Mouse (Mus musculus) kidney, adult 8-10 months (tissue): Measurements from ENCODE around the gene Rgs2.

ENCODE experiments used
- DNase-seq, 2 experiments: peaks; one replicate each; pipeline ENCODE4 v3.0.0; 2022

Gene Rgs2

DNA sequence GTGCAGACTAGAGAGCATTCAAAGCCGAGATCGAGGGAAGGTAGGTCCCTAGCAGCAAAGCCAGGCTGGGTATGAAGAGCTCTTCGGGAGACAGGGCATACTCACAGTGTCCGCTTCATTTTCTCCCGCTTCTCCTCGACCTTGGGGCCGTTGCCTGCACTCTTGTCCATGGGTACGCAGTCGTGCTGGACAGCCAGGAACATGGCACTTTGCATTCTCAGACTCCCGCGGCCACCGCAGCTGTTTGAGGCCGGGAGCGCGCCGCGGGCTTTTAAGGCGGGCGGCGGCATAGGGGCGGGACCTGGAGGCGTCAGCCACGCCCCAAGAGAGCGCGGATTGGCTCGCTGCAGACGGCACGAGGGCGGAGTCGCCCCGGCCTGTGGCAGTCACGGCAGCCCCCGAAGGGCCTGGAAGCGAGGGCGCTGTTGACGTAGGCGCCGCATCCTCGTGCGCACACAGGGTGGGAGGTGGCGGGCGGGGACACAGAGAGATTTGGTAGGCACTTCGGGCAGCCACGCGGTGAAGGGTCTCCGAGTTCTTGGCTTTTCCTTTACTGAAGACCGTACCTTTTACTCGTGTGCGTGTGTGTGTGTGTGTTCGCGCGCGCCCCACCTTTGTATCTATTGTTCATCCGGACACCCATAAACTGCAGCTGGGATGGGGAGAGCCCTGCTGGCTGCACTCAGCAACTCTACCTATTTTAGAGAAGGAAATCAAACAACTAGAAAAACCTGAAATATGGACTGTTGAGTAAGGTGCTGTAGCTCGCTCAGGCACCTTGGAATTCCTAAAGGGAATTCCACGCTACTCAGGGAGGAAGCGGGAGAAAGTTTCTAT, at the start of gene Rgs2:
Gene Rgs2 (minus strand): TSS at position 258 of the 837 bp plus-strand sequence.
- peak; percentile 91 to 93 for DNase-seq

DNA sequence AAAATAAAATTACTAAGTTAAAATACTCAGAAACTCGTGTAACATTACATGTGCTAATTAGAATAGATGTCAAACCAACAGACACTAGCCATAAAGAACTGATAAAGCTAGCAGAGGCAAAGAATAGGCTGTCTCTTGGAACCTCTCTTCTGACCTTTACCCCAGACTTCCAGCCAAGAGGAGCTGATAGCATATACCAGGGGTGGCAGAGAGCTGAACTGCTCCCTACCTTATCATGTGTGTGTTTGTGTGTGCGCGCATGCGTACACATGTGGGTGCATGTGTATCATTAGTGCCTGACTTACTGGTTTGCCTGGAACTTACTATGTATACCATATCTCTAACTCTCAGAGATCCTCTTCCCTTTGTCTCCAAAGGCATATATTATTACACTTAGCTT, 49.4 kb upstream of the Rgs2 start:
- no peak for DNase-seq

DNA sequence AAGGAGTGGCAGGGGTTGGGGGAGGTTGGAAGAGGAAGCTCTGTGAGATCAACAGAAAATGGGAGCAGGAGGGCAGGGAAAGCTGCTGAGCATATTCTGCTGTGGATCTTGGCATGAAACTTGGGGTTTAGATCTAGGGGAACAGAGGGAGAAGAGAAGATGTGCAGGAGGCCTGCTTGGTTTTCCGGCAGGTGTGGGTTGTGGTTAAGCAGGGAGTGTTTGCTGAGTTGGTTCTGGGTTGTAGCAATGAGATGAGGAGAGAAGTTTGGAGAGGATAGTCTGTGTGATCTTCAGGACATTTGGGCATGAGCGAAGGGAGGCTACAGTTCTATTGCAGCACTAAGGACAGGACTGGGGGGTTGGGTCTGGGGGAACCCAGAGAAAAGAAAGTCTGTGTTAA, 37.9 kb upstream of the Rgs2 start:
- no peak for DNase-seq

DNA sequence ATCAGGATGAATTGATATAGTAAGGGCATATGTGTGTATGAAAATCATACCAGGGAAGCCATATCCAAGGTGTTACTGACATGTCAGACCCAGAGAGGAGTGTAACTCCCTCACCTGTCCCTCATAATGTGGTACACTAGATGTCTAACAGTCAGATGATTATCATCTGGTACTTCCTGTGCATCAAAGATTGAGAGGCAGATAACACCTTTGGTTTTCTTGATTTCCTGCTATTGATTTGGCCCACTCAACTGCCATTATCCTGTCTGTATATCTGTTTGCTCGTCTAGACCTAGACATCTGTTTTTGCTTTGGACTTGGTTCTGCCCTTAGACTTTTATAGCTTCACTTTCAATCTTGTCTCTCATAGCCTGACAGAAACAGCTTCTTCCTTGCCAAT, 29.5 kb upstream of the Rgs2 start:
- DNase-seq: no peak

DNA sequence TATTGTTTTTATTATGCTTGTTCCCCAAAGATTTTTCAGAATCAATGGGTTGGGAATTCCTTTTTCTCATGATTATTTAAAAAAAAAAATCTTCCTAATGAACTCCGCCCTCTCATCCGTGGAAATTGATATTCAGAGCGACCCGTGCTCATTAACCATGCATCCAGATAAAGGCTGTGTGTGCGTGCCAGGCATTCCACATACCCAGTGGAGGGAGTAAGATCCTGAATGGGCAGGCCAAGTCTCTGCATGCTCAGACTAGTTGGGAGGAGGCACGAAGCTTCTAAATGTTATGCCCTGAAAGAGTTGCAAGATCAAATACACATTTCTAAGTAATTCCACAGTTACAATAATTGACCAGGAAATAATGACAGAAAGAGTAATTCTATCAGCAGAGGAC, 26.5 kb upstream of the Rgs2 start:
- peak; percentile 24 to 50 for DNase-seq

DNA sequence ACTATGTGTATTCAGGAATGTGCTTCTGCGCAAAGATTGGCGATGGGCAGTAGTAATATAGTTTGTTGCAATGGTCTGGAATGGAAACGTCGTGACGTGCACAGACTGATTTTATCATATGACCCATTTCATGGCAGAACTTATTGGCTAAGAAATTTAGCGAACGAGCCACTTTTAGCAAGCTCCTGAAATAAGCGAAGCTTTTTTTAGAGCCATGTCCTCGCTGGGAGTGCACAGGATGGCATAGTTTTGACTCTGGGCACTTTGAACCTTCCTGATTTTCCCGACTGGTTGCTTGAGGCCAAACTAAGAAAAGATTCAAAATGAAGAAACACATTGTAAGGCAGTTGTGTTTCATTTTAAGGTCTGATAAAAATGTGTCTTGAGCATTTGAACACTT, 25.7 kb upstream of the Rgs2 start:
- DNase-seq: no peak

DNA sequence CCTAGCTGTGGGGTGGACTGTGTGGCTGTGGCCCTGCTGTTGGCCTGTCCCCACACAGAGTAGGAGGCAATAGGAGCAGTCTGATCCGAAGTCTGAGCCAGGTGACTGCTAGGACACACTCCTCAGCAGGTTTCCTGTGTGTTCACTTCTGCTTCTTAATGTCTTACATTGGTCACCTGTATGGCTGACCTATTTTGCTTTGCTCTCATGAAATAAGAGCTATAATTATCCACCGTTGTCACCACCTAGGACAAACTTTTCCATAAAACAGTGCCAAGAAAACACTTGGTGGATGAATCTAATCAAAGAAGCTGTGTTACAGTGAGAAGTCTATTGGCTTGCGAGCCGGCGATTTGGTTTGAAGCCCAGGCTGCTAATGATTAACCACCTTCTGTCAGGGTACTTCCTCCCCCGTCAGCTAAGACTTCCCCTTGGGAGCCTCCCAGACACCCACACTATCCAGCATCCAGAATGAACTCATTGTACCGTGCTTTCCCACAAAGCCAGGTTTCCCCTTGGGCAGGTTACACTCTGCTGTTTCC, 14.5 kb upstream of the Rgs2 start:
- peak; percentile 68 to 77 for DNase-seq

DNA sequence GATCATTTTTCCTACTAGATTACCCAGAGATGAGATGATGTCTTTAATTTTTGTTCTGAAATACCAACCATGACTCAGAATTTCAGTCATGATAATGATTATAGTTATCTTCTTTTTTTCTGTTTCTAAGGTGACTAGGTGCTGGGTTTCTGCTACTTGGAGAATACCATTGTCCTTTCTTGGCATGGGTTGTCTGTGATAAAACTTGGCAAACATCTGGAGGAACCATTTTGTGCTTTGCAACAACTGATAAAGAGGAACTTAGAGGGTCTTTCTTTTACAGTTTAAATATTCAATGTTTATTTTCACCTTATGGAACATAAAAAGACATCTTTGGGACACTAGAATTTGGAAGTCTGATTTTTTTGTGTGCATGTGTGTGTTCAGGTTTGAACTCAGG, 10.0 kb upstream of the Rgs2 start:
- no peak for DNase-seq

DNA sequence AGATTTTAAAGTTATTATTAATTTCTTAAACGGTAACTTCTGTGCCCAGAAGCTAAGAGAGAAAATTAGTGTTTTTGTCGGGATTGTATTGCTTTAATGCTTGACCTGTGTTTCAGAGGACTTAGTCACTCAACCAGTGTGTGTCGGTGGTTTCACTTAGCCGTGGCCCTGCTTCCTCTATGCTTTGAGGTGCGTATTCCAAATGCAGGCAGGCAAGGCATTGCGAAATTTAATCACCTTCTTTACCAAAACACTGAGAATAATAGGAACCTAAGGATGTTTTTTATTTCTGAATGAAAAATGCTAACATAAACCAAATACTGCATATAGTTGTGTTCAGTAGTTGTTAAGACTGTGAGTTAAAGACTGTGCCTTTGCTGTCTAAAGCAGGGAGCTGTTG, 3.4 kb upstream of the Rgs2 start:
- no peak for DNase-seq

DNA sequence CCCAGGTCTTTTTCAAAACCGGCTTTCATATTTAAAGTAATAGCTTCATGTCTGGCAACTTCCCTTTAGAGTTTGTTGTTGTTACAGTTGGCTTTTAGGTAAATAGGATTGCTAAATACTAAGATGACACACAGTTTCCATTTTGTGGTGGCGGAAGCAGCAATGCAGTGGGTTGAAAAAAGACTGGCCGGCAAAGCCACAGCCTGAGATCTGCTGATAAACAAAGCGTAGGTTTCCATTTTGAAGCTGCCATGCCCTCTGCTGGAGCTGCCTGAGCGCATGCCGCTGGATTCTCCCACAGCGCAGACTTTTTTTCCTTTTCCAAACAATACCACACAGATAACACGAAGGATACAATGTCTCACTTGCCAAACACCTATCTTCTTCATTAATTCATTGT, 2.6 kb upstream of the Rgs2 start:
- peak; percentile 63 to 70 for DNase-seq

DNA sequence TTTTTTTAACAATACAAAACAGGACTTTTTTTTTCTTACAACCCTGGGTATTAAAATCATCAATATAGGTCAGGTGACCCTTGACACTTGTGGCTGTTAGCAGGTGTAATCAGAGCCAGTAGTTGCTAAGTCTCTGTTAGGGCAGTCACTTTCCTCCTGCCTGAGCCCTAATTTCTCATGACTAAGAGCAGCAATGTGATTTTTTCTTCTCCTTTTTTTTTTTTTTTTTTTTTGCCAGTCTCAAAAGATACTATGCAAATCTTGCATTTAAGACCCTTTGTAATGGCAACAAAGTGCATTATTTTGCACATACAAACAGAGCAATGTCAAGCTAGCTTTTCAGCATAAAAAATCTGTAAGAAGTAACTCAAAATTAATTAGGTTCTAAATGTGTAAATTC, 1.7 kb upstream of the Rgs2 start:
- no peak for DNase-seq

DNA sequence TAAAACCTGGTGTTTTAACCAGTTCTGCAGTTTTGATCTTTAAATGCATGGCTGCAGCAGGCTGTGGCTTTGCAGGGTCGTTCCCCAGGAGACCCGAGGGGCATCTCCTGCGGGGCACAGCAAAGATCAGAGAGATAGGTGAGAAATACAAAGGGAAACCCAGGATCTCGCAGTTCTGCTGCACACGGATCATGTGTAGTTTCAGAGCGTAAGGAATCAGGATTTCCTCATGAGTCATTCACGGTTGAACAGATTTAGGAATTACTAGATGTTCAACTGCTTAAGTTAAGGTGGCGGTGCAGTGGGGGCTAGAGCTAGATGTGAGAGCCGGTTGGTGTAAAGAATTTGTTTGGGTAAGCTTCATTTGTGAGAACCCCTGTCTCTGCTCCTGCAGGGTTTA, 780 bp upstream of the Rgs2 start:
- peak; percentile 6 to 12 for DNase-seq

DNA sequence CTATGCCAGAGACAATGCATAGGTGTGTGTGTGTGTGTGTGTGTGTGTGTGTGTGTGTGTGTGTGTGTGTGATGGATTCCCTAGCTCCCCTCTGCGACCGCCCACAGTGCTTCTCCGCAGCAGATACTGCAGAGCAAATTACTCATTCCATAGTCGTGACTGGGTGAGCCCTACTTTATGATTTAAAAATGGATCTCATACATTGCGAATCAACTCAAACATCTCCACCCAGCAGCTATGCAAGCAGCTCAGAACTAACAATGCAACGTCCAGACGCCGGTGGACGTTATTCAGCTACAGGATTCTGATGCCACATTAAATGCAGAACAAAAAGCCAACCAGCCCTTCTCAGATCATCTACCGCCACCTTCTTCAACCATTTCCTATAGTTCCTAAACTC, 545 bp downstream of the Rgs2 start:
- DNase-seq: peak in 1 of 2 experiments; percentile 6

DNA sequence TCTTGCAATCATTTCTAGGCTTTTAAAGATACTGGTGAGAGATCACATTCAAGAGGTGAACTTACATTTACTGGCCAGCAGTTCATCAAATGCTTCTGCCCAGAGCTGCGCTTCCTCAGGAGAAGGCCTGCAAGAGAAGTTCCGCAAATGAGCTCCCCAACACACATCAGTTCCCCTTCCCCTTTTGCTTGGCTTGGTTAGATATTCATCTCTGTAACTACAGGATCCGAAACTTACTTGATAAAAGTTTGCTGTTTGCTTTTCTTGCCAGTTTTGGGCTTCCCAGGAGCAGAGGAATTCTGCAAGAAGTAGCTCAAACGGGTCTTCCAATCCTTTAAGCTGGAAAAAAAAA, 1.3 kb downstream of the Rgs2 start:
- no peak for DNase-seq

DNA sequence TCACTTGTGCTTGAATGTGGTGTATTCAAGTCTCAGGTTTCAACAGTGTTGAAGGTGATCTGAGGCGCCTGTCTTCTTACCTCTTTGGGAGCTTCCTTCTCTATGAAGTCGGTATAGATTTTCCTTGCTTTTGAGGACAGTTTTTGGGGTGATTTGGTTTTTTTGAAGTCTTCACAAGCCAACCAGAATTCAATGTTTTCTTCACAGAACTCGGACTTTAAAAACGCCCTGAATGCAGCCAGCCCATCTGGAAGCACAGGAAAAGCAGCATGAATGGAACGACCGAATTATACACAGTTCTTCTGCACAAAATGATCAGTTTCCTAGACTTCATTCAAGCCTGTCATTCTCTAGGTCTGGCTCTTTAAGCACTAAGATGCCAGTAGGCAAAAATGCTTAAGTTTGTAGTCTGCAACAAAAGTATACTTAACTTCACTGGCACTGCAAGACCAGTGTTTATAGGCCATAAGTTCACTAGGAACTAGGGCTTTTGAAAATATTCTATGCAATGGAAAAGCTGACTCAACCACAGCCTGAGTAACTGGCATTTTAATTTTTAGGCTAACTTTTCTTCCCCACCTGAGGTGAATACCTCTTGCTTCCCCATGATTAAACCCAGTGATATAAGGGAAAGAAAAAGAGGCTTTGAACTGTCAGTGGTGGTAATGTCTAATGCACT, 1.8 kb downstream of the Rgs2 start:
- no peak for DNase-seq

DNA sequence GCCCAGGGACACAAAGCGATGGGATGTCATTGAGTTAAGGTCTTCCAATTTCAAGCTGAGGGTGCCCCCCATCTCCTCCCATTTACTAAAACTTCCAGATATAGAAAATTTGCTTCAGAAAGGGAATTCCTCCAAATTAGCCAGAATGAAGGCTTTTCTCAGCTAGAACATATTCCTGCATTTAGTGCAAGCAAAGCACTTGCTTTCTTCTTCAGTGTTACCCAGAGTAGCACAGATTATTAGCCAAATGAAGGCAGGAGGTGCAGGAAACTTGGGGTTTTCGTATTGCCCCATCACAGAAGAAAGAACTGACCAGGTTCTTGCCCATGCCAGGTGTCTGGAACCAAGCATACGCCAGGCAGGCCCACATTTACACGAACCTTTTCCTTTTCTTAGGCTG, 3.7 kb downstream of the Rgs2 start:
- no peak for DNase-seq

DNA sequence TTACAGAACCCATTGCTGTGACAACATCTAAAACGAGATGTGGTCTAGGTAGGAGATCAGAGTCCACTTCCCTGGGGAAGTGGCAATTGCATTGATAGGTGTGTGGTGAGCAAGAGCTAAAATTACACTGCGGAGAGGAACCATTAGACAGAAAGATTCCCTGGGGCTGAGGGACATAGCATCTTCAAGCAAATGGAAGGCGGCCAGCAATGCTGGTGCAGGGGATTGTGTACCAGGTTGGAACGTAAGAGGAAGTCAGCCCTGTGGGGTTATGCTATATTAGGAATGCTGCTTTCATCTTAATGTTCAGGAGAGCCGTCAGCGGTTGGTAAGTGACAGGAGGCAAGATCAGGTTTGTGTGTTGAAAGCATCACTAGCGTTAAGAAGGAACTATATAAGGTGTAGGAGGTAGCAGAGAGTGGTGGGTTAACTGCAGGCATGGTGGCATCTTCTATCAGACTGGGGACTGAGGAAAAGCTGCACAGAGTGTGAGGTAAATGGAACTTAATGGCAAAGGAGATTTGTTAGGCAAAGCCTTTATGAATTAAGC, 4.5 kb downstream of the Rgs2 start:
- DNase-seq: no peak

DNA sequence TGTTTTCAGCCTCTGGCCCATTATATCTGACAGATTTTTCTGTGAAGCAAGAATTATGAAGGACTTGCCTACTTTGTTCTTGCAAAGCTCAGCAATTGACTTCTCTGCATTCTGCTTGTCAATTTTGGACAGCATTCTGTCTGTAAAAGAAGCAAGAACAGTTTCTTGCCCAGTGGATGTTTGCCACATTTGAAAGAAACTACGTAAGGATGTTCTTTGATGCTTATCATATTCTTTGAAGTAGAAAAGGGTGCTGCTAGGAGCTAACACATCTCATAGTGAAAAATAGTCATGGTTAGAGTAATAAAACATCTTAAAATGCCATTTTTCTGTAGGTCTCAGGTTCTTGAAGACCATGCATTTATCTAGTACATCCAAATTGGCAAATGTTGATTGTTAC, 10.9 kb downstream of the Rgs2 start:
- no peak for DNase-seq

DNA sequence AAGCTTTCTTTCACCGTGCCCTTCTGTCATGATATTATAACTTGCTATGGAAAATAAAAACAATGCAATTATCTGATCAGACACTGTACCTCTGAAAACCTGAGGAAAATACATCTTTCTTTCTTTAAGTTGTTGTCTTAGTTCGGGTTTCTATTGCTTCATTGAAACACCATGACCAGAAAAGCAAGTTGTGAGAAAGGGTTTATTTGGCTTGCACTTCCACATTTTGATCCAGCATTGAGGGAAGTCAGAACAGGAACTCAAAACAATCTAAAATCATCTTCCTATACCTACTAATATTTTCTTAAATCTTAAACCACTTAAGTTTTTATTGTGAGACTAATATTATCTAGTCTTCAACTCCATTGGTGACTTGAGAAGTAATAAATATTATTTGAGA, 11.4 kb downstream of the Rgs2 start:
- no peak for DNase-seq

DNA sequence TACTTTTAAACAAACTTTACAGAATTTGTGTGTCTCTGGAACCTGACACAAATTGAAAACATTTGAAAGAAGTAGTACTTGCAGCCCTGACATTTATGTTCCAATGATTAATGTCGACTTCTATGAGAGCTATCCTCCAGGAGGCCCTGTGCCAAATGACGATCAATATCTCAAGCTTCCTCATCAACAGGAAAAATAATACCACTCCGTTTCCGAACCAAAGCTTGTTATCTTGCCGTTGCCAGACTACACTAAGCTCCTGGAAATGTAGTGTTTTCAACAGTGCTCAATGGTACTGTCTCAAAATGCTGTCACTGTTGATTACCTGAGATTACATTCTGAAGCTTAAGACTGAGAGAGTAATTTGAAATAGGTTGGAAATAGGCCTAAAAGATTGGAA, 13.7 kb downstream of the Rgs2 start:
- DNase-seq: no peak

DNA sequence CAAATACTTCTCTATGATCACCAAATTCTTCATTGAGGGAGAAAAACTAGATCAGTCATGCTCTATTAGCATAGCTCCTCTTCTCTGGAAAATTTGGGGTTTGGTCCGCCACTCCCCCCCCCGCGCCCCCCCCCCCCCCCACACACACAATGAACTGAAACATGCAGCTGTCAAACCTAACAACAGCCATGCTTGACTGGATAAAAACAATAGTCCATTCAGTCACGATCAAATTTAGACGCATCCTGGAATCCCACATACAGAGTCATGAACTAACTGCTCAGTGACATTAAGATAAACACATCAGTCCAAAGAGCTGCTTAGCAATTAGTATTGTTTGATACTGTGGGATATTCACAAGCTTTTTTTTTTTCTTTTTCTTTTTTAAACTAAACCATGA, 14.2 kb downstream of the Rgs2 start:
- no peak for DNase-seq

DNA sequence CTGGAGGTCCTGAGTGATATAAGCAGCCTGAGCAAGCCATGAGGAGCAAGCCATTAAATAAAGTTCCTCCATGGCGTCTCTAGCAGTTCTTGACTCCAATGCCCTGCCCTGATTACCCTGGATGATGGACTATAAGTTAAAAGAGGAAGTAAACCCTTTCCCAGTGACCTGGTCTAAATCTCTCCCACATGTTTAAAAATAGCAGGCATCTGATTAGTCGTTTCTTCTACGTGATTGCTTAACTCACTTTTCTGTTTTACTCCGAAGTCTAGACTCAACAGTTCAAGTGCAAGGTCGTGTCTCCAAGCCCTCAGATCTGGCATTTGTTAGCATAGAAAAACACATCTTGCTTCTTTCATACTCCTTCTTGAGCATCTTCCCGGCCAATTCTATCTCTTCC, 15.2 kb downstream of the Rgs2 start:
- DNase-seq: no peak

DNA sequence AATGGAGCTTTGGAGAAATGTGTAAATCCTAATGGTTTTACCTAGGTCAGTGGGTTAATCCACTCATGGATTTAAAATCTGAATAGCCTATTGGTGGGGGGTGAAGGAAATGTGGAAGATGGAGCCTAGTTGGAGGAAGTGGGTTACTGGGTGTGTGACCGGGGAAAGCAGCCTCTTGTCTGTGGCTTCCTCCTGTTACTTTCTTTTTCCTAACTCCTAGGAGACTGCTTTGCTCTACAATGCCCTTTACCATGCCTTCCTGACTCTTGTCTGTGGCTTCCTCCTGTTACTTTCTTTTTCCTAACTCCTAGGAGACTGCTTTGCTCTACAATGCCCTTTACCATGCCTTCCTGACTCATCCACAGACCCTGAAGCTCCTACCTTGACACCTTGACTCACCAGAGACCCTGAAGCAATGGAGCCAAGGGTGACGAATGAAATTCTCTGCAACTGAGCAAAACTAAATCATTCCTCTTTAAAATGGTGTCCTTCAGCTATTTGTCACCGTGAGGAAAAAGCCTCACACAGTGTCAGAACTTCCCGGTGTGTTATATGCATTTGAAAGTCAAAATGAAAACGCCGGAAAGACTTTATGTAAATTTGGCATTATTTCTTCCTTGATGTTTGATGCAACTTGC, 18.9 kb downstream of the Rgs2 start:
- no peak for DNase-seq
